Mouse (Mus musculus) neural tube, embryonic 13.5 days (tissue): ENCODE data around the gene Hist2h2ab. TPM values are rescaled to one million over a fixed set of nuclear protein-coding genes. Genes with fewer than 3 reads are reported as not detected.
"Not testable (repeated sequence)": the region's sequence is repeated elsewhere in the genome, so short reads cannot be mapped to it uniquely, and the experiment has no call there.

Source experiments
- ATAC-seq: fragments of 200-750 bp; cut with Nextera tagmentation; 2 replicates; pipeline ENCODE4 v1.8.0; 2017; ENCODE audit warnings: low read depth, mild to moderate bottlenecking, moderate TSS enrichment, moderate library complexity
- H3K27ac ChIP-seq: fragments of 300-500 bp; sonication (generic); replicated peaks from 2 replicates; pipeline ENCODE4 v1.5.1; 2015; ENCODE audit warnings: moderate library complexity, mild to moderate bottlenecking, inconsistent platforms
- H3K27me3 ChIP-seq: fragments of 300-500 bp; sonication (generic); 2 replicates; pipeline ENCODE4 v1.6.1; 2015; ENCODE audit warnings: mild to moderate bottlenecking, inconsistent platforms
- H3K36me3 ChIP-seq: fragments of 300-500 bp; sonication (generic); 2 replicates; pipeline ENCODE4 v1.6.1; 2015; ENCODE audit warnings: mild to moderate bottlenecking, inconsistent platforms
- H3K4me1 ChIP-seq: fragments of 300-500 bp; sonication (generic); replicated peaks from 2 replicates; pipeline ENCODE4 v1.6.1; 2015; ENCODE audit warnings: inconsistent platforms
- H3K4me2 ChIP-seq: fragments of 300-500 bp; sonication (generic); 2 replicates; pipeline ENCODE4 v1.6.1; 2015; ENCODE audit warnings: inconsistent platforms, mild to moderate bottlenecking, moderate library complexity
- H3K4me3 ChIP-seq: fragments of 300-500 bp; sonication (generic); 2 replicates; pipeline ENCODE4 v1.5.1; 2015; ENCODE audit warnings: mild to moderate bottlenecking, inconsistent platforms
- H3K9ac ChIP-seq: fragments of 300-500 bp; sonication (generic); 2 replicates; pipeline ENCODE4 v1.6.1; 2015; ENCODE audit warnings: moderate library complexity, mild to moderate bottlenecking, inconsistent platforms
- H3K9me3 ChIP-seq: fragments of 300-500 bp; sonication (generic); 2 replicates; pipeline ENCODE4 v1.6.1; 2016; ENCODE audit warnings: inconsistent platforms
- WGBS: fragments of 180-500 bp; shearing (Covaris S2); methylation state at CpG from one replicate; pipeline ENCODE4 v1.1.7; 2015; 5-methylcytosine and 5-hydroxymethylcytosine counted together
- polyA plus RNA-seq: library from polyadenylated mRNA; unstranded; fragments of >200 nt; fragmentation: Nextera tagmentation; extraction: Ambion mirVana; gene quantifications from 2 replicates; pipeline ENCODE4 v1.2.1, GENCODE M21; 2015

Gene Hist2h2ab
- polyA plus RNA-seq, 1 experiment from 2014 or later = 0.52 TPM

GRCm38 (mm10) chr3:96180727-96181477, 38.8 kb upstream of the Hist2h2ab start, which contains the start of gene Sv2a:
TSS of gene Sv2a (plus strand) at chr3:96181151.
- Histone ChIP-seq H3K36me3 (peaks cover 42% of the 10 kb centered on the region), H3K9me3 (no peaks in the 10 kb centered on the region), H3K4me1 (peaks cover 41% of the 10 kb centered on the region), H3K27me3 (no peaks in the 10 kb centered on the region), H3K4me2 (peak within 1 kb of the TSS; percentile 73), H3K9ac (peak within 1 kb of the TSS; percentile 89), H3K4me3 (peak within 1 kb of the TSS; percentile 67), H3K27ac (peak within 1 kb of the TSS; percentile 89)
- 1% methylated on average over 13 of the region's 23 CpGs for WGBS
- ATAC-seq = peak; percentile 77

GRCm38 (mm10) chr3:96181510-96182381, 37.9 kb upstream of the Hist2h2ab start:
- ATAC-seq = peak; percentile 48
- Histone ChIP-seq H3K9ac (peak overlapping the region; percentile 89), H3K9me3 (no peaks in the 10 kb centered on the region), H3K27ac (peak overlapping the region; percentile 89), H3K36me3 (peaks cover 36% of the 10 kb centered on the region), H3K4me1 (peaks cover 37% of the 10 kb centered on the region), H3K4me2 (peak overlapping the region; percentile 73), H3K27me3 (no peaks in the 10 kb centered on the region), H3K4me3 (peak overlapping the region; percentile 67)
- 45% methylated on average over 12 of the region's 12 CpGs for WGBS

GRCm38 (mm10) chr3:96182382-96182776, 37.3 kb upstream of the Hist2h2ab start:
- WGBS = 42% methylated on average over 4 of the region's 4 CpGs
- peaks cover 39% of the 10 kb centered on the region for H3K36me3 ChIP-seq
- no peak for ATAC-seq
- H3K9me3 ChIP-seq = no peaks in the 10 kb centered on the region
- peaks cover 37% of the 10 kb centered on the region for H3K4me1 ChIP-seq
- no peaks in the 10 kb centered on the region for H3K27me3 ChIP-seq
- peak overlapping the region; percentile 89 for H3K9ac ChIP-seq
- peak overlapping the region; percentile 89; the same call in 1 of the 2 replicates for H3K27ac ChIP-seq
- peak overlapping the region; percentile 67 for H3K4me3 ChIP-seq
- H3K4me2 ChIP-seq = peak overlapping the region; percentile 73

DNA sequence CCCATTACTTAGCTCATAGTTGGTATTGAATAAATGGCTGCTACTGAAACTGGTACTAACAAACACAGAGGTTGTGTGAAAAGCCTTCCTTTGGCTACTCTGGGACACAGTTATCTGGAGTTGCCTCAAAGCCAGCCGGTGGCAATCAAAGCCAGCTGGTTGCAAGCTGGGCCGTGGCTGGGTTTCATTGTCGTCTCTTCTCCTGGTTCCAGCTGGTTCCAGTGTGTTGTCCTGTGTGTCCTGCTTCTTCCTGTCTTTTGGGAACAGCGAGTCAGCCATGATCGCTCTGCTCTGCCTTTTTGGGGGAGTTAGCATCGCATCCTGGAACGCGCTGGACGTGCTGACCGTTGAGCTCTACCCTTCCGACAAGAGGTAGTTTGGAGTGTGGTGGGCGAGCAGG, 26.7 kb upstream of the Hist2h2ab start:
- H3K27me3 ChIP-seq = no peaks in the 10 kb centered on the region
- ATAC-seq = no peak
- no peak overlapping the region for H3K4me2 ChIP-seq
- 0 out of 2 replicates have a peak overlapping the region, but pooled peaks have one; percentile 12 for H3K9ac ChIP-seq
- no peaks in the 10 kb centered on the region for H3K9me3 ChIP-seq
- H3K4me1 ChIP-seq = peaks cover 14% of the 10 kb centered on the region
- peaks cover 72% of the 10 kb centered on the region for H3K36me3 ChIP-seq
- H3K4me3 ChIP-seq = no peak overlapping the region
- 71% methylated on average over 12 of the region's 12 CpGs for WGBS
- H3K27ac ChIP-seq = no peak overlapping the region

DNA sequence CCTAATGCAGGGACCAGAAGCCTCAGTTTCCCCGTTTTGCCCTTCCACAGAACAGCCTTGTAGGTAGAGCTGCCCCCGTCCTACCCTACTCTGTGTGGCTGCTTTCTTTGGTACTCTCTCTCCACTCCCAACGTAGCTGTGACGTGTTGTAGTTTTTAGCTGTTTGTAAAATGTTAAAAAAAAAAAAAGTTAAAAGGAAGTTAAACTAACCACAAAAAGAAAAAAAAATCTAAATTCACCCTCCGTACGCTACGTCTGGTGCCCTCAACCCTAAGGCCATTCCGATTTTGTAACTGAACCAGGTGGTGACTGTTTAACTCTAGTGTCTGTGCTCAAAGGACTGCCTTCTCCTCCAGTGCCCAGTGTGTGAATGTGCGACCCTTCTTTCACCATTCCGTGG, 24.7 kb upstream of the Hist2h2ab start:
- ATAC-seq = no peak
- WGBS = 89% methylated on average over 10 of the region's 10 CpGs
- H3K36me3 ChIP-seq = peaks cover 54% of the 10 kb centered on the region

DNA sequence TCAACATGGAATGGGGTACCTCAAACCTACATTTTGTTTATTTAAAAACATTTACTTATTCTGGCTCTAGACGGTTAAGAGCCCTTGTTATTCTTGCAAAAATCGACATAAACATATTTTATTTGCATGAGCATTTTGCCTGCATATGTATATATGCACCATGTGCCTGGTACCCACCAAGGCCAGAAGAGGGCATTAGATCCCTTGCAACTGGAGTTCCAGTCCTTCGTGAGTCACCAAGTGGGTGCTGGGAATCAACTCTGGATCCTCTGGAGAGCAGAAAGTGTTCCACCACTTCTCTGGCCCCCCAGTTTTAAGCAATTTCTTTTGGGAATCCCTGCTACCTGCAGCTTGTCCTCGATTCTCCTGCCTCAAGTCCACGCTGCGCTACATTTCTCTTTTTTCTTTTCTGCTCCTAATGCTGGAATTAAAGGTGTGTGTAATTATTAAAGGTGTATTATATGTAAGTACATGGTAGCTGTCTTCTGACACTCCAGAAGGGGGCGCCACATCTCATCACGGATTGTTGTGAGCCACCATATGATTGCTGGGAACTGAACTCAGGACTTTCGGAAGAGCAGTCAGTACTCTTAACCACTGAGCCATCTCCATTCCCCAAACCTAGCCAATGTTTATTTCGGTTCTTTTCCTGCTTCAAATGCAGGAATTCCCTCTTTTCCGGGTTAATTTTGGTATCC, 23.9 kb upstream of the Hist2h2ab start:
- peak overlapping the region; percentile 82 for H3K4me2 ChIP-seq
- H3K4me1 ChIP-seq = peaks cover 18% of the 10 kb centered on the region
- WGBS = 89% methylated on average over 11 of the region's 11 CpGs
- ATAC-seq = no peak
- H3K9ac ChIP-seq = peak overlapping the region; percentile 87; the same call in 1 of the 2 replicates
- peak overlapping the region; percentile 72 for H3K4me3 ChIP-seq
- H3K9me3 ChIP-seq = no peaks in the 10 kb centered on the region
- no peaks in the 10 kb centered on the region for H3K27me3 ChIP-seq
- peaks cover 46% of the 10 kb centered on the region for H3K36me3 ChIP-seq
- peak overlapping the region; percentile 98; the same call in 1 of the 2 replicates for H3K27ac ChIP-seq

More for the DNA sequence above, 24.7 kb upstream of the Hist2h2ab start:
- Histone ChIP-seq H3K4me3 (no peak overlapping the region), H3K9ac (no peak overlapping the region), H3K9me3 (no peaks in the 10 kb centered on the region), H3K4me2 (no peak overlapping the region), H3K27me3 (no peaks in the 10 kb centered on the region), H3K27ac (no peak overlapping the region), H3K4me1 (peaks cover 18% of the 10 kb centered on the region)

- H3K27ac ChIP-seq = peak overlapping the region; percentile 98
- peak overlapping the region; percentile 87 for H3K9ac ChIP-seq
- H3K4me3 ChIP-seq = peak overlapping the region; percentile 72
- 18% methylated on average over 27 of the region's 27 CpGs for WGBS
- peaks cover 38% of the 10 kb centered on the region for H3K36me3 ChIP-seq
- peaks cover 18% of the 10 kb centered on the region for H3K4me1 ChIP-seq
- ATAC-seq = peak; percentile 51
- no peaks in the 10 kb centered on the region for H3K9me3 ChIP-seq
- no peaks in the 10 kb centered on the region for H3K27me3 ChIP-seq
- H3K4me2 ChIP-seq = peak overlapping the region; percentile 82
Measured at GRCm38 (mm10) chr3:96196437-96197128, 23.1 kb upstream of the Hist2h2ab start.

GRCm38 (mm10) chr3:96197129-96197749, 22.4 kb upstream of the Hist2h2ab start:
- peak overlapping the region; percentile 87 for H3K9ac ChIP-seq
- no peaks in the 10 kb centered on the region for H3K9me3 ChIP-seq
- no peaks in the 10 kb centered on the region for H3K27me3 ChIP-seq
- peak overlapping the region; percentile 82 for H3K4me2 ChIP-seq
- peak overlapping the region; percentile 72 for H3K4me3 ChIP-seq
- H3K27ac ChIP-seq = peak overlapping the region; percentile 98
- peaks cover 18% of the 10 kb centered on the region for H3K4me1 ChIP-seq
- WGBS = under 1% methylated on average over 50 of the region's 50 CpGs
- ATAC-seq = peak; percentile 96
- H3K36me3 ChIP-seq = peaks cover 31% of the 10 kb centered on the region

DNA sequence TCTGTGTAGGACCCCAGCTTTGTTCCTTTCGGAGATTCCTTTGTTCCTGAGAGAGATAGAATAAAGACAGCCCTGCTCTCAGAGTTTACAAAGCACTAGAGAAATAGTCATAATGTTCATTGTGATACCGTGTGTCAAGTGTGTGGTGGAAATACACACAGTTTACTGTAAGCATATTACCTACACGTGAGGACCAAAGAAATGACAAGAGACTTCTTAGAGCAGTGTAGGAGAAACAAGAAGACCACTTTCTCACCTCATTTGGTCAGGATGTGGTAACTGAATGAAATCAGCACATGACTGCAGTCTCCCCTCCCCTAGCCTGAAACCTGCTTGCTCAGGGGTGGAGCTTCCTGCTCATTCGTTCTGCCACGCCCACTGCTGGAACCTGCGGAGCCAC, 21.5 kb upstream of the Hist2h2ab start:
- peak overlapping the region; percentile 82 for H3K4me2 ChIP-seq
- peak overlapping the region; percentile 72 for H3K4me3 ChIP-seq
- H3K4me1 ChIP-seq = peaks cover 18% of the 10 kb centered on the region
- H3K27me3 ChIP-seq = no peaks in the 10 kb centered on the region
- peak; percentile 27; the same call in 1 of the 2 replicates for ATAC-seq
- H3K9ac ChIP-seq = peak overlapping the region; percentile 63
- peaks cover 22% of the 10 kb centered on the region for H3K36me3 ChIP-seq
- H3K9me3 ChIP-seq = no peaks in the 10 kb centered on the region
- 7% methylated on average over 6 of the region's 6 CpGs for WGBS
- H3K27ac ChIP-seq = 0 out of 2 replicates have a peak overlapping the region, but pooled peaks have one; percentile 33

- H3K4me3 ChIP-seq, H3K9ac ChIP-seq, H3K9me3 ChIP-seq, H3K27me3 ChIP-seq, H3K27ac ChIP-seq, ATAC-seq: not testable (repeated sequence)
- Histone ChIP-seq H3K36me3 (peaks cover 16% of the 10 kb centered on the region), H3K4me1 (peaks cover 18% of the 10 kb centered on the region), H3K4me2 (peak overlapping the region; percentile 82)
- WGBS = 27% methylated on average over 7 of the region's 8 CpGs
Measured at GRCm38 (mm10) chr3:96198601-96199251, 20.9 kb upstream of the Hist2h2ab start.
